Mouse (Mus musculus) neutrophil, adult 5-6 weeks (primary cell): Measurements from ENCODE around the gene Akain1. TPM values are rescaled to one million over a fixed set of nuclear protein-coding genes. Genes with fewer than 3 reads are reported as not detected.

ENCODE experiments used
- ATAC-seq: fragments of 151-379, 151-347 bp; 2 replicates; pipeline ENCODE4 v1.8.0; 2017; ENCODE audit warnings: mild to moderate bottlenecking, moderate TSS enrichment; ENCODE audit not compliant: insufficient number of reproducible peaks, poor library complexity, low FRiP score, severe bottlenecking; ENCODE audit errors: extremely low read depth
- total RNA-seq: library from RNA; stranded (forward); fragments of 200-1000 nt; gene quantifications from 2 replicates; pipeline ENCODE4 v1.2.3, GENCODE M21; 2017

Gene Akain1
- total RNA-seq, 1 experiment from 2014 or later: 0.23 TPM

DNA sequence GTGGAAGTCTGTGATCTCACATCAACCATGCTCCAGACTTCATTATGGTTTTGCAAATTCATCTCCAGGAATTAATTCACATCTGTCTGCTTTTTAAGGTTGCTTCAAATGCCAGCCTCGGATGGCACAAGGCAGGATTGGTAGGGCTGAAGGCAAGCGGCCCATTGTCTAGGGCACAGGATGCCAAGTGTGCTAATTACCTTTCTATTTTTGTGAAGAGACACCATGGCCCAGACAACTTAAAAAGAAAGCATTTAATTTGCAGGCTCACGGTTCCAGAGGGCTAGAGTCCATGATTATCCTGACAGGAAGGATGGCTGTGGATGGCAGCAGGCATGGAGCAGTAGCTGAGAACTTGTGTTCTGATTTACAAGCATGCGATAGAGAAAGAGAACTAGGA lies 35.0 kb downstream of the Akain1 start:
- ATAC-seq: no peak

GRCm38 (mm10) chr17:69475423-69475822 lies 36.3 kb downstream of the Akain1 start:
- ATAC-seq: peak; percentile 16; the same call in 1 of the 2 replicates

GRCm38 (mm10) chr17:69477526-69477925 lies 38.4 kb downstream of the Akain1 start:
- no peak for ATAC-seq

GRCm38 (mm10) chr17:69479261-69479660 lies 40.1 kb downstream of the Akain1 start:
- ATAC-seq: no peak

GRCm38 (mm10) chr17:69487116-69487515 lies 48.0 kb downstream of the Akain1 start:
- ATAC-seq: no peak

- no peak for ATAC-seq
These were observed 48.8 kb downstream of the Akain1 start for GRCm38 (mm10) chr17:69487884-69488283.

- ATAC-seq: no peak
These were observed 49.7 kb downstream of the Akain1 start for GRCm38 (mm10) chr17:69488826-69489225.

GRCm38 (mm10) chr17:69492368-69492767 lies 53.2 kb downstream of the Akain1 start:
- no peak for ATAC-seq

- ATAC-seq: no peak
These were observed 56.4 kb downstream of the Akain1 start for GRCm38 (mm10) chr17:69495531-69495930.

DNA sequence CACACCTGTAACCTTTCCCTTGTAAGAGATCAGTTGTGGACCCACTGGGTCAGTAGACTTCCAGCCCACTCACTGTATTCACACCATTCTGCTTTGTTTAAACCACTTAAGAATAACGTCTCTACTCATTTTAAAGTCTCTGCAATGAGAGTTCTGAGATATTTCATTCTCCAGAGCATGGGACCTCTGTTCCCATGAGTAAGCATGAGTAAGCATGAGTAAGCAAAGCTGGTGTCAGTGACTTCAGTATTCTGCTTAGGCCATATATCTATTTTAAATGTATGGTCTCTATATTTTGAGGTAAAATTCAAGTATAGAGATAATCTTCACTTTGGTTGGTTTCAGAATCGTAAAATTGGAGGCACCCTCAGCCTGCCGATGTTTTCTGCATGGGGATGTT lies 57.0 kb downstream of the Akain1 start:
- no peak for ATAC-seq

DNA sequence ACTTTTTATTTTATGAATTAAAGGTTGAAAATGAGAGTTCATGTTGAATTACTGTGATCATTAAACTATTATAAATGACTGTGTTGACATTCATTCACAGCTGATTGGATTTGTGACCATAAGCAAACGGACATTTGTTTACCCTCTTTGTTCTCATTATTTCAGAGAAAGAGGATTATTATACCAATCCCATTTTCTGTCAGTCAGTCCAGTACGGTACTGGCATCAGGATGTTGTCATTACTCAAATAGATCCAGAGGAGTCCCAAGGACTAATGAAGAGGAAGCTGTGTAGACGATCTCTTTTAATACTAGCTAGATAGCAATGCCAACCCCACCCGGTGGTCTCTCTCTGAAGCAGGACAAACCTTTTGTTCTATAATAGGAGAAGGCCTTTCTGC lies 58.2 kb downstream of the Akain1 start:
- ATAC-seq: no peak

- no peak for ATAC-seq
These were observed 59.8 kb downstream of the Akain1 start for GRCm38 (mm10) chr17:69498913-69499312.

DNA sequence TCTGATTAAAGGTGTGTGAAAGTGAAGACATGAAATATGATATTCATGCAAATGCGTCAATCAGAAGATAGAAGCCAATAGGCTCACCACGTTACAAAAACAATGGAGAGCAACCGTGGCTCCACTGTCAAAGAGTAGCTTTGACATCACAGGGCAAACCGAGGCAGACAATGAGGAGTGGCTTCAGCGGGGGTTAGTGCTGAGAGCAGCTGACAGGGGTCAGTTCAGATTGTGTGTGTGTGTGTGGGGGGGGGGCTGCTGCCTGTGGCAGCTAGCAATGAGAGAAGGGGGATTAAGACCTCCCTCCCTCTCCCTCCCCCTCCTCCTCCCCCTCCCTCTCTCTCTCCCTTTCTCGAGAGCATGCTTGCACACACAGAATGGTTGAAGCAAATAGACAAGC lies 60.3 kb downstream of the Akain1 start:
- ATAC-seq: no peak

DNA sequence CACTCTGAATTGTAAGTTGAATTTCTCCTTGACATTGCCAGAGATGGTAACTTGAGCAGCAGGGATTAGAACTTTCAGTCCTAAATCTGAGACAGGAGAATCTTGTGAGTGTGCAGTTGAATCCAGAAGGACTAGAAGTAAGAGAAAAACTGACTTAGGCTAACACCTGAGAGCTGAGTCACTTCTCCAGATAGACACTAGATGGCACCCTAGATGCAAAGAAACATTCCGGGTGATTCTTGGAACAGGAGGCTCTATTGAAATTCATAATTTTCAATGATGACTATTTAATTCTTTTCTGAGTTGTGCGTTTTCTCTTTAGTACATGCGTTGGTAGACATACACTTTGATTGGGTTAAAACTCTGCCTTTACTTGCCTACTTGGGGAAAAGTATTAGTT lies 66.9 kb downstream of the Akain1 start:
- ATAC-seq: no peak

GRCm38 (mm10) chr17:69516344-69516907 lies 77.3 kb downstream of the Akain1 start:
- ATAC-seq: no peak

DNA sequence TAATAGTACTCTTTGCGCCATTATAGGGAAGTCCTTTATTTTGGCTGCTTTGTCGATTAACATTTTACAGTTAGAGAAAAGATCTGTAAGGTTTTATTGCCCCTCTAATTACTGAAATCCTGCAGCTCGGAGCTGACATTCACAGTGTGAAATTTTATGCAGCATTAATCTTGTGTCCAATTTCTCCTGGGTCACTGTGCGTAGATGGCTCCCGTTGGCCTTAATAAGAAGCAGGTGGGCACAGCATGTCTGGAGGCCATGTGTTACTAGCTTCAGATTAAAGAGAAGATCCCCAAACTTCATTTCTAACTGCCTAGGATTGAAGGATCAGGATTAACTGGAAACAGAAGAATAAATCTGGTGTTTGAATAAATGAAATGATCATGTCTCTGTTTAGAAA lies 92.3 kb downstream of the Akain1 start:
- ATAC-seq: no peak

Other genes with a start within 250 kb of the Akain1 start
- gene Zbtb14, start 56.3 kb upstream of the Akain1 start, total RNA-seq: 19.8 and 21.7 TPM in 2 replicates